Mouse (Mus musculus) small intestine, adult 2 months (tissue): Measurements from ENCODE around the gene Mfsd1.

Source experiments
- CTCF ChIP-seq: fragments of 200-500 bp; IDR thresholded peaks from 2 replicates; pipeline ENCODE4 v1.5.1; 2012; ENCODE audit warnings: low read depth, mild to moderate bottlenecking, control low read depth, inconsistent platforms, low read length, moderate library complexity, mixed read lengths; ENCODE audit not compliant: insufficient replicate concordance, insufficient read length; ENCODE audit errors: extremely low read depth
- POLR2A ChIP-seq: fragments of 200-500 bp; IDR thresholded peaks from 2 replicates; pipeline ENCODE4 v1.6.1; 2012; ENCODE audit warnings: low read depth, mild to moderate bottlenecking, control low read depth, inconsistent platforms, low read length, moderate library complexity

GRCm38 (mm10) chr3:67568015-67568618, 14.4 kb upstream of the Mfsd1 start:
- TF ChIP-seq CTCF (peak; percentile 71; the same call in 1 of the 2 replicates), POLR2A (no peak)
